Mouse (Mus musculus): ENCODE results near the gene Procr. TPM values are rescaled to one million over a fixed set of nuclear protein-coding genes. Genes with fewer than 3 reads are reported as not detected.

Procr gene
- polyA plus RNA-seq (2015; fragmentation: Nextera tagmentation; extraction: Ambion mirVana), result 1.0 and 1.3 TPM in 2 replicates

GRCm38 (mm10) chr2:155751014-155751786, at the start of gene Procr:
Procr (plus strand) TSS chr2:155751117.
- 1% methylated on average over 25 of the region's 25 CpGs for WGBS (ENCODE audit: insufficient replicate concordance)

DNA sequence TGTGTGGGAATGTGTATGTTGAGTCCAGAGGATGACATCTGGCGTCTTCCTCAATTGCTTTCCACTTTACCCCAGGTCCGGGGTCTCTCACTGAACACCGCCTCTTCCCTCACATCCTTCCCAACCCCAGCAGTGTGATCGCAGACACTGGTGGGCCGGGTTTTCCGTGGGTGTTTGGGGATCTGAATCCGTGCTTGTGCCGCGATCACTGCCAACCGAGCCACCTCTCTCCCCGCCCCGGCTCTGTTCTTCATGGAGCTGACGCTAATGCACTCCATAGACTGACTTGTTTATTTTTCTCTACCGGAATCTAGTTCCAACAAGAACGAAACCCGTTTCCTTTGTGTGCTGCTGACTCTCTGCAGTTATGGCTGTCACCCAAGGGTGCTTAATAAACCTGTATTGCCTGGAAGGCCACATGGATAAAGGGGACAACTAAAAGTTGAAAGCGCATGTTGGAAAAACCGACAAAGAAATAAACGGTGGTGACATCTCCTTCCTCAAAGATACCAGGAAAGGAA, 49.5 kb upstream of the Procr start:
- DNase-seq (no peak), ATAC-seq (ENCODE audit: low read depth) (no peak)
- Histone ChIP-seq H3K36me3 (peaks cover 16% of the 10 kb centered on the region), H3K4me3 (replicated peaks) (no peak overlapping the region), H3K9me3 (replicated peaks) (no peaks in the 10 kb centered on the region), H3K27me3 (no peaks in the 10 kb centered on the region), H3K27ac (no peak overlapping the region), H3K4me2 (no peak overlapping the region), H3K9ac (no peak overlapping the region), H3K4me1 (replicated peaks) (0 out of 2 replicates have a peak, but pooled peaks cover 4% of the 10 kb centered on the region)
- 85% methylated on average over 19 of the region's 19 CpGs for WGBS (ENCODE audit: insufficient replicate concordance)

More at GRCm38 (mm10) chr2:155751014-155751786, at the start of gene Procr:
- no peaks in the 10 kb centered on the region for H3K36me3 ChIP-seq
- peak within 1 kb of the TSS; percentile 57 for H3K4me2 ChIP-seq
- ATAC-seq (ENCODE audit: low read depth) (no peak), DNase-seq (no peak)
- no peak within 1 kb of the TSS for H3K9ac ChIP-seq
- no peaks in the 10 kb centered on the region for H3K9me3 ChIP-seq (replicated peaks)
- peaks cover 41% of the 10 kb centered on the region for H3K27me3 ChIP-seq
- H3K4me1 ChIP-seq (replicated peaks), result peaks cover 6% of the 10 kb centered on the region; the same call in 1 of the 2 replicates
- H3K27ac ChIP-seq, result no peak within 1 kb of the TSS
- H3K4me3 ChIP-seq (replicated peaks), result peak within 1 kb of the TSS; percentile 35

GRCm38 (mm10) chr2:155703630-155704029, 47.3 kb upstream of the Procr start:
- peaks cover 27% of the 10 kb centered on the region for H3K36me3 ChIP-seq

DNA sequence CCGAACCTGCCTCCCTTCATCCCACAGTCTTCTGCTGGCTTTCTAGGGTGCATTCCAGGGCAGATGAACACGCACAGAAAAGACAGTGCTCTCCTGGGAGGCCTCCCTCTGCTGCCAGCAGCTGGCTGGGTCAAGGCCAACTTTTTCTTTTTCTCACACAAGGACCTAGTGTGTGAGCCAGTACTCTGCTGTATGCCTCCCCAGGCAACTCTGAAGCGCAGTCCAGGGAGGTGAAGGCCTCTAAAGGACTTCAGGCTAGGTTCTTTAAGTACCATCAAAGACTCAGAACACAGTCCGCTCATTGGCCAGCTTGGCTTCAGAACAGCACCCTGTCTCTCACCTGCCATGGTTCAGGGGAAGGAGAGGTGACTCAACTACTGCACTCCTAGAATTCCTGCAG, 43.7 kb upstream of the Procr start:
- Histone ChIP-seq H3K27me3 (no peaks in the 10 kb centered on the region), H3K4me1 (replicated peaks) (no peaks in the 10 kb centered on the region), H3K9me3 (replicated peaks) (no peaks in the 10 kb centered on the region), H3K36me3 (peaks cover 41% of the 10 kb centered on the region), H3K9ac (no peak overlapping the region), H3K27ac (no peak overlapping the region), H3K4me3 (replicated peaks) (no peak overlapping the region), H3K4me2 (no peak overlapping the region)
- WGBS (ENCODE audit: insufficient replicate concordance), result 79% methylated on average over 4 of the region's 4 CpGs
- ATAC-seq (ENCODE audit: low read depth) (no peak), DNase-seq (no peak)

More at GRCm38 (mm10) chr2:155703630-155704029, 47.3 kb upstream of the Procr start:
- no peak for ATAC-seq (ENCODE audit: low read depth)
- WGBS (ENCODE audit: insufficient replicate concordance), result 75% methylated on average over 4 of the region's 4 CpGs
- H3K4me1 ChIP-seq (replicated peaks), result no peaks in the 10 kb centered on the region
- H3K4me2 ChIP-seq, result no peak overlapping the region
- H3K27ac ChIP-seq, result no peak overlapping the region
- H3K4me3 ChIP-seq (replicated peaks), result no peak overlapping the region
- H3K9ac ChIP-seq, result no peak overlapping the region
- H3K9me3 ChIP-seq (replicated peaks), result no peaks in the 10 kb centered on the region
- no peak for DNase-seq
- H3K27me3 ChIP-seq, result no peaks in the 10 kb centered on the region

- H3K4me2 ChIP-seq, result no peak overlapping the region
- H3K9ac ChIP-seq, result no peak overlapping the region
- WGBS (ENCODE audit: insufficient replicate concordance), result 64% methylated on average over 11 of the region's 11 CpGs
- ATAC-seq (ENCODE audit: low read depth) (no peak), DNase-seq (no peak)
- no peaks in the 10 kb centered on the region for H3K9me3 ChIP-seq (replicated peaks)
- H3K4me3 ChIP-seq (replicated peaks), result no peak overlapping the region
- H3K36me3 ChIP-seq, result peaks cover 38% of the 10 kb centered on the region
- no peak overlapping the region for H3K27ac ChIP-seq
- no peaks in the 10 kb centered on the region for H3K4me1 ChIP-seq (replicated peaks)
- H3K27me3 ChIP-seq, result no peaks in the 10 kb centered on the region
These were observed 40.4 kb upstream of the Procr start for GRCm38 (mm10) chr2:155710557-155710956.

- ATAC-seq (ENCODE audit: low read depth), result no peak
- DNase-seq, result no peak
- no peak overlapping the region for H3K4me2 ChIP-seq
- H3K9me3 ChIP-seq (replicated peaks), result no peaks in the 10 kb centered on the region
- H3K9ac ChIP-seq, result no peak overlapping the region
- no peaks in the 10 kb centered on the region for H3K27me3 ChIP-seq
- no peak overlapping the region for H3K27ac ChIP-seq
- H3K36me3 ChIP-seq, result peaks cover 29% of the 10 kb centered on the region
- no peak overlapping the region for H3K4me3 ChIP-seq (replicated peaks)
- 73% methylated on average over 12 of the region's 12 CpGs for WGBS (ENCODE audit: insufficient replicate concordance)
- H3K4me1 ChIP-seq (replicated peaks), result no peaks in the 10 kb centered on the region
These were observed 33.6 kb upstream of the Procr start for GRCm38 (mm10) chr2:155717082-155717990.

GRCm38 (mm10) chr2:155720585-155720984, 30.3 kb upstream of the Procr start:
- Histone ChIP-seq H3K4me3 (replicated peaks) (no peak overlapping the region), H3K27ac (no peak overlapping the region), H3K4me1 (replicated peaks) (peaks cover 5% of the 10 kb centered on the region; the same call in 1 of the 2 replicates), H3K27me3 (no peaks in the 10 kb centered on the region), H3K4me2 (no peak overlapping the region), H3K36me3 (peaks cover 29% of the 10 kb centered on the region), H3K9me3 (replicated peaks) (no peaks in the 10 kb centered on the region), H3K9ac (no peak overlapping the region)
- 65% methylated on average over 5 of the region's 5 CpGs for WGBS (ENCODE audit: insufficient replicate concordance)
- no peak for ATAC-seq (ENCODE audit: low read depth)
- no peak for DNase-seq

GRCm38 (mm10) chr2:155724036-155724435, 26.9 kb upstream of the Procr start:
- Histone ChIP-seq H3K36me3 (peaks cover 16% of the 10 kb centered on the region), H3K4me3 (replicated peaks) (no peak overlapping the region), H3K4me1 (replicated peaks) (peaks cover 26% of the 10 kb centered on the region), H3K27ac (no peak overlapping the region), H3K27me3 (no peaks in the 10 kb centered on the region), H3K9me3 (replicated peaks) (no peaks in the 10 kb centered on the region), H3K9ac (no peak overlapping the region), H3K4me2 (no peak overlapping the region)
- 40% methylated on average over 5 of the region's 5 CpGs for whole genome bisulfite sequencing (ENCODE audit: insufficient replicate concordance)
- ATAC-seq (ENCODE audit: low read depth) (no peak), DNase-seq (no peak)

- no peak overlapping the region for H3K9ac ChIP-seq
- peaks cover 28% of the 10 kb centered on the region for H3K4me1 ChIP-seq (replicated peaks)
- peaks cover 16% of the 10 kb centered on the region for H3K36me3 ChIP-seq
- no peaks in the 10 kb centered on the region for H3K9me3 ChIP-seq (replicated peaks)
- H3K4me3 ChIP-seq (replicated peaks), result no peak overlapping the region
- DNase-seq (no peak), ATAC-seq (ENCODE audit: low read depth) (no peak)
- H3K27ac ChIP-seq, result no peak overlapping the region
- no peak overlapping the region for H3K4me2 ChIP-seq
- 52% methylated on average over 6 of the region's 6 CpGs for WGBS (ENCODE audit: insufficient replicate concordance)
- H3K27me3 ChIP-seq, result no peaks in the 10 kb centered on the region
These were observed 26.4 kb upstream of the Procr start for GRCm38 (mm10) chr2:155724526-155724925.

GRCm38 (mm10) chr2:155726302-155726701, 24.6 kb upstream of the Procr start:
- no peak overlapping the region for H3K4me3 ChIP-seq (replicated peaks)
- no peak overlapping the region for H3K4me2 ChIP-seq
- H3K27ac ChIP-seq, result no peak overlapping the region
- H3K27me3 ChIP-seq, result no peaks in the 10 kb centered on the region
- H3K9ac ChIP-seq, result no peak overlapping the region
- peaks cover 33% of the 10 kb centered on the region for H3K4me1 ChIP-seq (replicated peaks)
- no peaks in the 10 kb centered on the region for H3K9me3 ChIP-seq (replicated peaks)
- no peak for ATAC-seq (ENCODE audit: low read depth)
- peaks cover 12% of the 10 kb centered on the region for H3K36me3 ChIP-seq
- no peak for DNase-seq
- WGBS (ENCODE audit: insufficient replicate concordance), result 61% methylated on average over 7 of the region's 7 CpGs

DNA sequence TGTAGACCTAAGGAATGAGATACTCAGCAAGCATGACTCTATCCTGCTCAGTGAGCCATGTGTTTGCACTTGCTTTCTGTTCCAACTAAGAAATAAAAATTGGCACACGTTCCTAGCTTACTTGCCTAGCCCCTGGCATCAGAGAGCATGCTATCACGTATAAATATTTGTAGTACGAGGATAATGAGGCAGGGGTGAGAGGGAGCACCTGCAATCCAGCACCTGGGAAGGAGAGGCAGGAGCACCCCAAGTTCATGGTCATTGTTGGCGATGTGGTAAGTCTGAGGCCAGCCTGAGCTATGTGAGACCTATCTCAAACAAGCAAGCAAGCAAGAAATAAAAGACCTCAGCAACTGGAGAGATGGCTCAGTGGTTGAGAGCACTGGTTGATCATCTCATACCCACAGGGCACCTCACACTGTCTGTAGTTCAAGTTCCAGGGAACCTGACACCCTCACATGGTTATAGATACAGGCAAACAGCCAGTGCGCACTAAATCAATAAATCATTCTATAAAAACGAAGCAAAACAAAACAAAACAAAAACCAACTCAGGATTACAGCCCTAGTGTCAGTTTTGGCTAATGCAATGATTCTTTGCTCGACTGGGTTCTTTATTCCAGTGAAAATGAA, 23.0 kb upstream of the Procr start:
- Histone ChIP-seq H3K27ac (no peak overlapping the region), H3K4me2 (peak overlapping the region; percentile 81), H3K36me3 (peaks cover under 1% of the 10 kb centered on the region), H3K4me3 (replicated peaks) (no peak overlapping the region), H3K4me1 (replicated peaks) (peaks cover 33% of the 10 kb centered on the region), H3K27me3 (no peaks in the 10 kb centered on the region), H3K9me3 (replicated peaks) (no peaks in the 10 kb centered on the region), H3K9ac (no peak overlapping the region)
- 71% methylated on average over 7 of the region's 7 CpGs for WGBS (ENCODE audit: insufficient replicate concordance)
- no peak for DNase-seq
- no peak for ATAC-seq (ENCODE audit: low read depth)
